Mouse (Mus musculus): ENCODE results near the gene Camta2.

Camta2 gene

DNA sequence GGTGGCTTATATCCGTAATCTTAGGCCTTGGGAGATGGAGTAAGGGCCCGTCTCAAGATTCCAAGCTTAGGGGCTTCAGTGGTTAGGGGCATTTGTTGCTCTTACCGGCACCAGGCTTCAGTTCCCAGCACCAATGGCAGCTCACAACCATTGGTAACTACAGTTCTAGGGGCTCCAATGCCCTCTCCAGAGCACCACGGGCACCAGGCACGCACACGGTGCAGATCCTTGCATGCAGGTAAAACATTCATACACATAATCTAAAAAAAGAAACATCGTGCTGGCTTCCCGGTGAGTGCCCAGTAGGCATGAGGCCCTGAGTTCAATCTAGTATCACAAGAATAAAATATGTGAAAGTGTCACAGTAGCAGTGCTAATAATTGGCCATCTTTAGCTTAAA lies 24.8 kb downstream of the Camta2 start:
- DNase-seq (ENCODE audit: low spot score), result no peak

DNA sequence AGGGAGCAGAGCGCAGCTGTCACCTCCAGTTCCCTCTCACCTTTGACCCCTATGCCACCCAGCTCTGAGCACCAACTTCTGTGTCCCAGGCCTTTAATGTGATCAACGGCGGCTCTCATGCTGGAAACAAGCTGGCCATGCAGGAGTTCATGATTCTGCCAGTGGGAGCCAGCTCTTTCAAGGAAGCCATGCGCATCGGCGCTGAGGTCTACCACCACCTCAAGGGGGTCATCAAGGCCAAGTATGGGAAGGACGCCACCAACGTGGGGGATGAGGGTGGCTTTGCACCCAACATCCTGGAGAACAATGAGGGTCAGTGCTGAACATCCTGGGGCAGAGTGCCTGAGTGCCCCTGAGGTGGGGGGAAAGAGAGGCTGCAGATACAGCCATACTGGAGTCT lies 27.3 kb downstream of the Camta2 start:
- DNase-seq (ENCODE audit: low spot score), result no peak

DNA sequence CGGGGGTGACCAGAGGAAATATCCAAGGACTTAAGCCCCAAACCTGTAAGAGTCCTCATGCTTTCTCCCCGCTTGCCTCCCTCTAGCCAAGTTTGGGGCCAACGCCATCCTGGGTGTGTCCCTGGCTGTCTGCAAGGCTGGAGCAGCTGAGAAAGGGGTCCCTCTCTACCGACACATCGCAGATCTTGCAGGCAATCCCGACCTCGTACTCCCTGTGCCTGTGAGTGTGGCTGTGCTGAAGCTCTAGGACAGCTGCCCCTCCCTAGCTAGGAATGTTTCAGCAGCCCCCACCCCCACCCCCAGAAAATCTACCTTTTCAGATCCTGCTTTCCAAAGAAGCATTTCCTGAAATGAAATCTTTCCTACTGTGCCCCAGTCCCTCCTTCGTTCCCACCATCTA lies 29.0 kb downstream of the Camta2 start:
- DNase-seq (ENCODE audit: low spot score), result no peak

DNA sequence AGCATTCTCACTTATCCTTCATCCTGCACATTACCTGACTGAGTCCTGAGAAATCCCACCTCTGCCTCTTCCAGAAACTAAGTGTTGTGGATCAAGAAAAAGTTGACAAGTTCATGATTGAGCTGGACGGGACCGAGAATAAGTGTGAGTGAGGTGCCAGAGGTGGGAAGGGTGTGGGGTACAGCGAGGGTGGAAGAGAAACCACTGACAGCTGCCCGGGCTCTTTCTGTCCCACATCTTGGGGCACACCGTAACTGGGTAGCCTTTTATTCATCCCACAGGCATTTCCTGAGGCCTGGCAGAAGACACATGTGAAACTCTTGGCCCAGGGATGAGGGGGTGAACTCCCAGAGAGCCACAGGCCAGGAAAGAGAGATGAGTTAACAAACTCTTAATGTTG lies 29.4 kb downstream of the Camta2 start:
- DNase-seq (ENCODE audit: low spot score), result no peak

DNA sequence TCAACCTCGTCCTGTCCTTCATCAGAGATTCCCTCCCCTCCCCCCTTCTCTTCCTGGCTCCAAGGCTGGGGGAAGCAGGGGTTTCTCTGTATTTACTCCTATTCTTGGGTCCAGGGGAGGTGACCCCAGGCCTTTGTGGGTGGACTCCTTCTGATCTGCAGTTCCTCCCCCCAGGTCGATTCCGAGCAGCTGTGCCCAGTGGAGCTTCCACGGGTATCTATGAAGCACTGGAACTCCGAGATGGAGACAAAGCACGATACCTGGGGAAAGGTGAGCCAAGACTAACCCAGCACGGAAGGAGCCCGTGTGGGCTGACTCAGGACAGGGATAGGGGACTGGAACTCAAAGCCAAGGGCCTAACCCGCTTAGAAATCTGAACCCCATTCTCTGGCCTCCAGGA lies 29.9 kb downstream of the Camta2 start:
- DNase-seq (ENCODE audit: low spot score), result no peak

DNA sequence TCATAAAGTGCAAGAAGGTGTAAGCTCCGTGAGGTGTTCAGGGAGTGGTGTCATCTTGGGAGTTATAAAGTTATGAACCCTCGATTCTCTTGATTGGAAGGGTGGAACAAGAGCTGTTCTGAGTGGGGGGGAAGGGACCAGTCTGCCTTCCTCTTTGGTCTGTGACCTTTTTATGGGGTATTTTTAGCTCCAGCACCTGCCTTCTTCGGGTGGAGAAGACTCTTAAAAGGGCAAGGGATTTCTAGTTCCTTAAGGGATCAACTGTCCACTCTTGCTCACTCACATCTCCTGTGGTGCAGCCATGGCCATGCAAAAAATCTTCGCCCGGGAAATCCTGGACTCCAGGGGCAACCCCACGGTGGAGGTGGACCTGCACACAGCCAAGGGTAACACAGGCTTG lies 30.3 kb downstream of the Camta2 start:
- no peak for DNase-seq (ENCODE audit: low spot score)

DNA sequence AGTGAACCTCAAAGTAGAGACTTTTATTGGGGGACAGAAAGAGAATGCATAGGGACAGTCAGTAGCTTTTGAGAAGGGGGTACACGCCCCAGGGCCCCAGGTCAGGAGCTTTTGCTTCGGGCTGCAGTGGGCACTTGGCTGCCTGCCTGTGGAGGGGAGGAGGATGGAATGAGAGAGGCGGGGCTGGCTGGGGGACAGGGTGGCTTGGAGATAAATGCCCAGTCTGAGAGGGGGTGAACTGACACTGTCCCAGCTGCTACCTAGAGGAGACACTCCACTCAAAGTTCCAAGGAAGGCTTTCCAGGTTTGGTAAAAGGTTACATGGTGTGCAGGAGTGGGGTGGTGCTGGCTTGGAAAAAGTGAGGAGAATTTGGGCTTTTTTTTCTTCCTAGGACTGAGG lies 30.9 kb downstream of the Camta2 start, which contains the start of gene Eno3:
TSS of gene Eno3 (plus strand) at position 239 of the 400 bp plus-strand sequence.
- no peak for DNase-seq (ENCODE audit: low spot score)

DNA sequence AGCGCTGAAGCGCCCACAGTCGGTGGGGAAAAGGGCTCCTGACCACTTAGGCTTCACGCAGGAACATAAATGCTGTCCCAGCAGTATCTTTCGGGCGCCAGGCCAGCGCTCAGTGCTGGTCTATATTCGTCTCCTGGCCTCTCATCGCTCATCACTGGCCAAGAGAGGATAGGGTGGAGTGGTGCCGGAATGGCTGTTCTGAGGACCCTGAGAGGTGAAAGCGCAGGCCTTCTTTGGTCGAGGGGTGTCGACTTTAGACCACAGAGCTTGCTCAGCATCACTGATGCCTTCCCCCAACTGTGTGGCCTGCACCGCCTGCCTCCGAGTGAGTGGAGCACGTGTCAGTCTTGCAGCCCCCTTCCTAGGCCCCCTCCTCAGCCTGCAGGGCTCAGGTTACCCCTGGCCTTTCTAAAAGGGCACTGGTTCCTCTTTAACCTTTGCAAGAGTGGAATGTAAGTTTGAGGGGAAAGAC lies 31.4 kb downstream of the Camta2 start:
- no peak for DNase-seq (ENCODE audit: low spot score)

DNA sequence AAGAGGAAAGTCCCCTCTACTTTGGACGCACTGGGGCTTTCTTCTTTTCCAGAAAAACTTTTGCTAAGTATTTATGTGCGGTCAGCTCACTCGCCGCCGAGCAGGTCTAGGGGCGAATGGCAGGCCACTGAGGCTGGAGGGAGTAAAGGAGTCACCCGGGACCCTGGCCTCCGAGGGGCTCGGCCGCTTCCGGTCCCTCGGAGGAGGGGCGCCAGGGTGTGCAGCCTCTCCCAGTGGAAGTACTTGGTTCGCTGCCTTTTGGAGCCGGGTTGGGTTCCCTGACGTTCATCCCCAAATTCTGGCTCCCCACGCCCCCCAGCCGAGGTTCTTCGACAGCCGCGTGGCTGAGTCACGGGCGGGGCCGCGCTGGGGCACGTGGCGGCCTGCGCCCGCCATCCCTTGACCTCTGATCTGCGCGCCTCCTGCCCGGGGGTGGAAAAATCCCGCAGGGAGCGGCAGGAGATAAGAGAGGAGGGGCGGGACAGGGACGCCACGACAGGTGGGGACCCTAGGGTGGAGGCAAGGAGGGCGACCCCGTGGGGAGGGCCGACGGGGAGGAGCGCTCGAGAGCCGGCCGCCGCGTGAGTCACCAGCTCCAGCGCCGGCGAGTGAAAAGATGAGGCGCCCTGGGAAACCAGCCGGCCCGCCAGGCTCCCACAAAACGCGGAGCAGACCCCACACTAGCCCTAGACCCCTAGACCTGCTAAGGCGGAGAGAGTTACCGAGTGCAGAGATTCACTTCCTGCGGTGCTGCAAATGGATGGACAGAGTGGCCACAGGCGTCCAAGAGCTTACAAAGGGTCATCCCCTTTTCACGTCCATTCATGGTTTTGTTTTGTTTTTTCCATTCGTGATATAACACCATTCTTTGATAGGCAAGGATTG lies 32.1 kb downstream of the Camta2 start:
- DNase-seq (ENCODE audit: low spot score), result peak; percentile 53

DNA sequence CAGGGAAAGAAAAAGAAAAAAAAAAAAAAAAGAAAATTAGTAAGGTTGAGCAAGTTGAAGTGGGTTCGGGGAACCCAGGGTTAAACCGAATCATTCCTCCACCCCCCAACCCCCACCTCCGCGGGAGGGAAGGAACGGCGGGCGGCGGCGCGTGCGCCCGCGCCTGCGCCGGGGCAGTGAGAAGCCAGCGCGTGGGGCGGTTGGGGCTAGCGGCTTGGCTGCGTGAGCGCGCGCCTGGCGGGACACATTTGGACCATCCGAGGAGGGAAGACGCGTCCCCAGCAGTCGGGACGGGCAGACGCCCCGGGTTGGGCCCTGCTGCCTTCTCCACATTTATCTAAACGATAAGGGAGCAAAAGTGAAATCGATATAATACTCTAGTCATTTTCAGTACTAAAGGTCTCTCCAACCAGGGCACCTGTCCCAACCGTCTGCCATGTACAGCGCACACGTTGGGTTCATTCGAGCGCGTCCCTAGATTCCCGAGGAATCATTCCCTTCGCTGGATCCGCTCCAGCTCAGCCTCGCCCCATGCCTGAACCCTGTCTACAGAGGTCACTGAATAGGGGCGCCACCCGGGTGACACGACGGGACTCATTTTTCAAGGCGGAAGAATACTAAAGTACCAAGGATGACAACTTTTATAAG lies 32.9 kb downstream of the Camta2 start:
- DNase-seq (ENCODE audit: low spot score), result peak; percentile 71

DNA sequence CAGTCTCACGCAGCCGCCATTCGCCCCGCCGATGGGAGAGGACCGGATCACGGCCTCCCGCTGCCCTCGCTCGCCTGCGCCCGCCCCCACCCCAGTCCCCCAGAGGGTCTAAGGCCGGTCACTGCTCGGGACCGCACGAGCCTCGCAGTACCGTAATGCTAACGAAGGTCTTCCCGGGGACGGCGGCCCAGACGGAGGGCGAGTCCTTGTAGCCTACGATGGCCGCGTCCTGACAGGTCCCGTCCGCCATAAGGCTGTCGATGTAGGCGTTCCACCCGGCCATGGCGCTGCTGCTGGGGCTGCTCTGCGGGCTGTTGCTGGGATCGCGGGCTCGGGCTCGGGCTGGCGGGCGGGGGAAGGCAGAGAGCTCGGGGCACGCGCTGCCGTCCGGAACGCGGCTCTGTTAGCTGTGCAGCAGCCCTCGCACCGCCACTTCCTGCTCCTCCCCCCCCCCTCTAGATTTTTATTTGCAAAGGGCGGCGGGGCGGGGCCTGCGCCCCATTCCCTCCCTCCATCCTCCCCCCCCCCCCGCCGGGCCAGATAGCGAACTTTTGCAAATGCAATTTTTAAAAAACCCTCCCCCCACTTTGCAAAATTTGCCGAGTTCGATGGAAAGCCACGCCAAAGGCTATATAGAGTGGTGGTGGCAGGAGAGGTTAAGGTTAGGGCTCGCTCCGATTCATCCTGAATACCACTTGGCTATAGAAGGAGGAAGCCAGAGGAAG lies 33.5 kb downstream of the Camta2 start, which contains the start of gene Pfn1:
TSS of gene Pfn1 (minus strand) at position 447 of the 725 bp plus-strand sequence.
- peak; percentile 52 for DNase-seq (ENCODE audit: low spot score)

DNA sequence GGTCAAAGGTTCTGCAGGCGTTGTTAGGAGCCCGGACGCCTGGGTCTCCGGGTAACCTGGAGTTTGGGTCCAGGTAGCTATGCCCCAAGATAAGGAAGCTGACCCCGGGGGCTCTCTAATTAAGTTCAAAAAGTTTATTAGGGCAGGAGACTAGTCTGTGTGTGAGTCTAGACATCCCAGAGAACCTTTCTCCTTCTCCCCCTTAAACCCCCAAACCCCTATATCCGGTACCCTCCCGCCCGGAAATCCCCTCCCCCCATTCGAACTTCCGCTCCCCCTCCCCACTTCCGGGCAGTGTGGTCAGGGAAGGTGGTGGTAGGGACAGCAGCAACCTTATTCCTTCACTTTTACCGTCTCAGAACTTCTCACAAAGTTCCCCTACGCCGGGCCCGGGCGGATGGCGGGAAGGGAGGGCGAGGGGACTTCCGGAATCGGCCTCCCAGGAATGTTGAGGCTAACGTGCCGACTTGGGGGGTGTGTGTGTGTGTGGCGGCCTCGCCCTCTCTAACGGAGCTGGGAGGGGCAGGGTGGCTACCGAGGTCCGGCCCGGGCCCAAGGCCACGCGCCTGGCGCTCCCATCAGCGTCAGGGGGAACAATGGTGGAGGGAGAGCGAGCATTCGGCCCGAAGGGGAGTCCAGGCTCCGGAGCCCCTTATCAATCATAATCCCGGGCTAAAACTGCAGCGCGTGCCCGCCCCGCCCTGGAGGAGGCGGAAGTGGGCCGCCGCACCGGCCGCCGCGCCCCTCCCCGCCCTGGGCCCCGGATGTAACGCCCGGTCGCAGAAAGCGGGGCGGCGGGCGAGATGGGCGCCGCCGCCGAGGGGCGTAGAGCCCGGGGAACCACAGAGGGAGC lies 34.3 kb downstream of the Camta2 start:
- DNase-seq (ENCODE audit: low spot score), result peak; percentile 54

DNA sequence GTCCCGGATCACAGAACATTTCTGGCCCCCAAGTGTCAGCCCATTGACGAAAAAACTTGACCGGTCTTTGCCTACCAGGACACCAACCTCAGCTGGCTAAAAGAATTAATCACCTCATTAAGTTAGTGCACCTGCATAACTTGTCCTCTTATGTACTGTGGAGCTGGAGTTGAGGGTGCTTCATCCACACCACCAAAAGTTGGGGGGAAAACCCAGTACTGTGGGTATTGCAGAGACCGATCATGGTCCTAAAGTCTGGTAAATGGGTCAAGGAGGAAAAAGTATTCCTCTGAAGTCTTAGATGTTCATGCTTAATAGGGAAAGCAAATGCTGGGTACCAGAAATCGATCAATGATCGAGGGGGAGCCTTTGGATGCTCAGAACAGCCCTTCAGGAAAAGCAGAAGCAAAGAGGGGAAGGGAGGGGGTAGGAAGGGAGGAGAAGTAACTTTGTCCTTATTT lies 35.0 kb downstream of the Camta2 start:
- no peak for DNase-seq (ENCODE audit: low spot score)

DNA sequence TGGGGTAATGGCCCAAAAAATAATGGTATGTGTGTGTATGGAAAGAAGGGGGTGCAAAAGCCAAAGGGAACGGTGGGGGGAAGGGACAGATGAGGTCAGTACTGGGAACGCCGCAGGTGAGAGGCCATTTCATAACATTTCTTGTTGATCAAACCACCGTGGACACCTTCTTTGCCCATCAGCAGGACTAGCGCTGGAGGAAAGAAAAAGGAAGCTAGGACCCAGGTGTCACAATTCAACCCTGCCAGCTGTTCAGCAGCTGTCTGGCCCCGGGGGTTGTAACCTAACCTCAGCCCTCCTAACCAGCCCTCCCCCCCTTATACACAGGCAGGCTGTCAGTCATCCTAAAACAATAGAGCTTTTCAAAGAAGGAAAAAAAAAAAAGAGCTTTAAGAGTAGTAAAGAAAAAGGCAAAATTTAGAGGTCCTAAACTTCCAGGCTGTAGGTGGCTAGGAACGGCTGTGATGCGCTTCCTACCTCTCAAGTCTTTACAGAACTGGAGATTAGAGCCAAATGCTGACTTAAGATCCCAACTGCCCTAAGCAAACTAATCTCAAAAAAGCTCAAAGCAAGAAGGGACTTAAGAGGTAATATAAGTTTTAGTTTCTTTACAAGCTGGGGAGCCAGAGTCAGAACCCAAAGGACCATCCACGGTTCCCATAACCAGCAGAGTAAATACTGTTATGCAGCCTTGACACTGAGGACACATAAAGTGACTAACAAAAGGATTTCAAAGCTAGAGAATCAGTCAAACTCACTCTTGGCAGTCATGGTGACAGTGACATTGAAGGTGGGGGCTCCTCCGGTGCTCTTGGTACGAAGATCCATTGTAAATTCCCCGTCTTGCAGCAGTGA lies 35.6 kb downstream of the Camta2 start:
- no peak for DNase-seq (ENCODE audit: low spot score)

DNA sequence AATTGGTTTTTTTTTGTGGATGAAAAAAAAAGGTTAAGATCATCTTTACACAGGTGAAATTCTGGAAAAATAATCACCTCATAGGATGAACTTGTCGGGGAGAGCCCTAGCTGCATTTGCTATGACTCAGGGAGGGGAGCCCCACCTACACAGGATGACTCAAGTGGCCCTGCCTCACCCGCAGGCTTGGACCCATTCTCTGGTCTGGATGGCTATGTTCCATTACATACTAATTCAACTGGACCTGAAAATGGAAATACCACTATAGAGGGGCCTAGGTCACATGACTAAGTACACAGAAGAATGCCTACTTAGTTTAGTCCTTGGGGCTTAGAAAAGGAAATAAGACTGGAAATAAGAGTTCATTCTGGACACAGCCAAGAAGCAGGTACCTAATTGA lies 36.5 kb downstream of the Camta2 start:
- no peak for DNase-seq (ENCODE audit: low spot score)

DNA sequence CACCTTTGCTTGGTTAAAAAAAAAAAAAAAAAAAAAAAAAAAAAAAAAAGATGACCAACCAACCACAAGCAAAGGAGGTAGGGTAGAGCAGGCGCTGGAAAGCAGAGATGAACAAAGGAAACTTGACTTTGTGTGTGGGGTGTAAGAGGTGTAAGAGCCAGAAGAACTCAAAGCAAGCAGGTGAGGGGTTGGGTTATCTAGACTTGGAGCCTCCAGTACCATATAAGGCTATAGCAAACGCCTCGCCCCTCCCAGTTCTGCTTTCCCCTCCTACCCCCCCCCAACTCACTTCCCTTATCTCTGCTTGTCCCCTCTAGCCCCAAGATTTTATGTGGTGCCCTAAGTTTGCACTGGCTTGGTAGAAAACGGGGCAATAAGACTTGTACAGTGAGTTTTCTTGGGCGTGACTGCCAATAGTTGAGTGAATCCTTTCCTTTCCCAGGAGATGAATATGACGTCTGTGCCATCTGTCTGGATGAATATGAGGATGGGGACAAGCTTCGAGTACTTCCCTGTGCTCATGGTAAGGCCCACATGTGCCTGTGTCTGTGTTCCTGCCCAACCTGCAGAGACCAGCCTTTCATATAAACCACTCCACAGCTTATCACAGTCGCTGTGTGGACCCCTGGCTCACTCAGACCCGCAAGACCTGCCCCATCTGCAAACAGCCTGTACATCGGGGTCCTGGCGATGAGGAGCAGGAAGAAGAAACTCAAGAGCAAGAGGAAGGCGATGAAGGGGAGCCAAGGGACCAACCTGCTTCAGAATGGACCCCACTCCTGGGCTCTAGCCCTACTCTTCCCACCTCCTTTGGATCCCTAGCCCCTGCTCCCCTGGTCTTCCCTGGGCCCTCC lies 37.4 kb downstream of the Camta2 start:
- no peak for DNase-seq (ENCODE audit: low spot score)

DNA sequence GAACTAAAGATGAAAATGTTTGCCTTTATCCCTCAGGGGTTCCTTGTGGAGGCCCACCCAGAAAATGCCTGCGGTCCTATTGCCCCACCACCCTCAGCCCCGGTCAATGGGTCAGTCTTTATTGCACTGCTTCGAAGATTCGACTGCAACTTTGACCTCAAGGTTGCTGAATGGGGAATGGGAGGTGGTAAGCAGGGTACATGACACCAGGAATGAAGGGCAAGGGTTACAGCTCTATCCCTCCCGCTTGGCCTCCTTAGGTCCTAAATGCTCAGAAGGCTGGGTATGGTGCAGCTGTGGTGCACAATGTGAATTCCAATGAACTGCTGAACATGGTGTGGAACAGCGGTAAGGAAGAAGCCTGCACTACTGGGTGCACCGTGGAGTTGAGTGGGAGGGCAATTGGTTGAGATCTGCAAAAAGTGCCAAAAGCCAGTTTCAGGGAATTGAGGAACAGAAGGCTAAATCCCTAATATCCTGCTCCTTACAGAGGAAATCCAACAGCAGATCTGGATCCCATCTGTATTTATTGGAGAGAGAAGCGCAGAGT lies 38.6 kb downstream of the Camta2 start:
- DNase-seq (ENCODE audit: low spot score), result no peak

DNA sequence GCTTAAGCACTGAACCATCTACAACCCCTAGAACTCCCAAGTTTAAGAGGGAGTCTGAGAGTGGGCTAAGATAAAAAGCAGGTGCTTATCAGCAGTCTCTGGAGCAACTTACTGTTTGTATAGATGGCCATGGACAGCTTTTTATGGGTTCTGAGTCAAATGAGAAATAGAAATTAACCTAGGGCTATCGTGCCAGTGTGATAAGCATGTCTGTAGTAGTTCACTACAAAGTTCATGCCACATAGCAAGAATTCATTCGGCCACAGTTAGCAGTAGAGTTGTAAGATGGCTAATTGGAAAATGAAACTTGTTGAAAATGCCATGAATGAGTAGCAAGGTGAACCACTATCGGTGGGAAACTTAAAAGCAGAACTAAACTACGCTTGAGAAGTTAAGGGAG lies 39.4 kb downstream of the Camta2 start:
- no peak for DNase-seq (ENCODE audit: low spot score)

DNA sequence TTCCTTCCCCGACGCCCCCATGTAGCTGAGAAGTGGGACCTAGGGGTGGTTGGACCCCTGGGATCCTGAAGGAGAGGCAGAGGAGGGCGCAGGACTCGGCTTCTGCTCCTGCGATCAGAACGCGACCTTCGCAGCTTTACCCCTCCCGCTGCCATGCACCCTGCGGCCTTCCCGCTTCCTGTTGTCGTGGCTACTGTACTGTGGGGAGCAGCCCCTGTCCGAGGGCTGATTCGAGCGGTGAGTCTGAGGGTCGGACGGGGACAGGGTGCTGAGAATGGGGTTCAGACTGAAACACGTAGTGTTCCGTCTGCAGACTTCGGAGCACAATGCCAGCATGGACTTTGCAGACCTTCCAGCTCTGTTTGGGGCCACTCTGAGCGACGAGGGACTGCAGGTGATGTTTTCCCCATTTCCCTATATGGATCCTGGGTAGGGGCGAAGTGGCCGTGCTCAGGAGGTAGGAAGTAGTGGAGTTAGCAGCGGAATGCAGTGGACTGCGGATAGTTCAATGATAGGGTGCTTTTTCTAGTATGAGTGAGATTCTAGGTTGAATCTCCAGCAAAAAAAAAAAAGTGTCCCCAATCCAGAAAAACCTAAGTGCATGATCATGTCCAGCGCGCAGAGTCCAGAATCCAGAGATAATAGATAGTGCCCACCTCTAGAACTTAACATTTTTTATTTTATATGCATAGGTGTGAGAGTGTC lies 40.0 kb downstream of the Camta2 start:
- no peak for DNase-seq (ENCODE audit: low spot score)
